Mouse (Mus musculus) forebrain, embryonic 11.5 days (tissue): ENCODE data around the gene Igsf9b. TPM values are rescaled to one million over a fixed set of nuclear protein-coding genes. Genes with fewer than 3 reads are reported as not detected.

Source experiments
- ATAC-seq: fragments of 200-750 bp; cut with Nextera tagmentation; replicated peaks from 2 replicates; pipeline ENCODE4 v1.8.0; 2017; ENCODE audit warnings: moderate TSS enrichment; ENCODE audit not compliant: low FRiP score
- DNase-seq: peaks from one replicate; pipeline ENCODE4 v3.0.0-alpha.2; 2017; ENCODE audit warnings: low spot score
- H3K27ac ChIP-seq: fragments of 300-500 bp; sonication (generic); 2 replicates; pipeline ENCODE4 v1.5.1; 2014; ENCODE audit warnings: low read depth, low read length
- H3K27me3 ChIP-seq: fragments of 300-500 bp; sonication (generic); 2 replicates; pipeline ENCODE4 v1.6.1; 2014; ENCODE audit warnings: mild to moderate bottlenecking, low read length, mixed read lengths; ENCODE audit not compliant: control insufficient read depth, insufficient read depth
- H3K36me3 ChIP-seq: fragments of 300-500 bp; sonication (generic); 2 replicates; pipeline ENCODE4 v1.6.1; 2014; ENCODE audit warnings: mild to moderate bottlenecking, low read length, moderate library complexity, mixed read lengths; ENCODE audit not compliant: control insufficient read depth, insufficient read depth
- H3K4me1 ChIP-seq: fragments of 300-500 bp; sonication (generic); replicated peaks from 2 replicates; pipeline ENCODE4 v1.6.1; 2014; ENCODE audit warnings: low read length, mixed read lengths; ENCODE audit not compliant: control insufficient read depth, insufficient read depth
- H3K4me2 ChIP-seq: fragments of 300-500 bp; sonication (generic); 2 replicates; pipeline ENCODE4 v1.6.1; 2014; ENCODE audit warnings: low read depth, mild to moderate bottlenecking, low read length, moderate library complexity, mixed read lengths; ENCODE audit not compliant: severe bottlenecking
- H3K4me3 ChIP-seq: fragments of 300-500 bp; sonication (generic); 2 replicates; pipeline ENCODE4 v1.5.1; 2014; ENCODE audit warnings: low read depth, low read length
- H3K9ac ChIP-seq: fragments of 300-500 bp; sonication (generic); 2 replicates; pipeline ENCODE4 v1.6.1; 2014; ENCODE audit warnings: low read length
- H3K9me3 ChIP-seq: fragments of 300-500 bp; sonication (generic); 2 replicates; pipeline ENCODE4 v1.6.1; 2016; ENCODE audit warnings: low read length, mixed read lengths; ENCODE audit not compliant: control insufficient read depth
- WGBS: fragments of 180-500 bp; shearing (Covaris S2); extraction: QIAGEN DNeasy Blood & Tissue Kit; methylation state at CpG from one replicate; pipeline ENCODE4 v1.1.7; 2014; 5-methylcytosine and 5-hydroxymethylcytosine counted together
- polyA plus RNA-seq: library from polyadenylated mRNA; unstranded; fragments of >200 nt; fragmentation: Nextera tagmentation; extraction: Ambion mirVana; gene quantifications from 2 replicates; pipeline ENCODE4 v1.2.1, GENCODE M21; 2014

Igsf9b gene
- polyA plus RNA-seq, 1 experiment from 2014 or later, result 8.4 TPM

DNA sequence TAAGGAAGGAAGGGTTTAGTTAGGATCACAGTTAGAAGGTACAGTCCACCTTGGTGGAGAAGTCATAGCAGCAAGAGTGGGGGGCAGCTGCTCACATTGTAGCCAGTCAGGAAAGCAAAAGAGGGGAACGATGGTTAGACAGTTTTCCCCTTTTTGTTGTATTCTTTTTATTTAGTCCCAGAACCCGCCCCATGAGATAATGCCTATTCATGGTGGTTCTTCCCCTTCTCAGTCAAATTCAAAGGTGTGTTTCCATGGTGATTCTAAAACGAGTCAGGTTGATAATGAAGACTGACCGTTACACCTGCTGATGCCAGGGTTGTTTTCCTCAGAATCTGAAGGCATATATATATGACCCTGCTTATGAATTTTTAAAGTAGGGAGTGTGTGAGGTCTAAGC is 29.7 kb upstream of the Igsf9b start:
- Histone ChIP-seq H3K36me3 (no peaks in the 10 kb centered on the region), H3K27me3 (no peaks in the 10 kb centered on the region)

GRCm38 (mm10) chr9:27269904-27270303 is 29.1 kb upstream of the Igsf9b start:
- no peaks in the 10 kb centered on the region for H3K9me3 ChIP-seq
- H3K4me1 ChIP-seq, result no peaks in the 10 kb centered on the region
- H3K4me3 ChIP-seq, result no peak overlapping the region
- no peaks in the 10 kb centered on the region for H3K27me3 ChIP-seq
- 98% methylated on average over 2 of the region's 2 CpGs for WGBS
- H3K4me2 ChIP-seq, result no peak overlapping the region
- no peak for DNase-seq
- ATAC-seq, result no peak
- no peak overlapping the region for H3K27ac ChIP-seq
- H3K36me3 ChIP-seq, result no peaks in the 10 kb centered on the region
- H3K9ac ChIP-seq, result no peak overlapping the region

More for the DNA sequence above, 29.7 kb upstream of the Igsf9b start:
- H3K9ac ChIP-seq, result no peak overlapping the region
- no peak overlapping the region for H3K4me3 ChIP-seq
- H3K4me2 ChIP-seq, result no peak overlapping the region
- WGBS, result 48% methylated on average over 4 of the region's 4 CpGs
- no peak for ATAC-seq
- DNase-seq, result no peak
- no peaks in the 10 kb centered on the region for H3K4me1 ChIP-seq
- no peaks in the 10 kb centered on the region for H3K9me3 ChIP-seq
- no peak overlapping the region for H3K27ac ChIP-seq

DNA sequence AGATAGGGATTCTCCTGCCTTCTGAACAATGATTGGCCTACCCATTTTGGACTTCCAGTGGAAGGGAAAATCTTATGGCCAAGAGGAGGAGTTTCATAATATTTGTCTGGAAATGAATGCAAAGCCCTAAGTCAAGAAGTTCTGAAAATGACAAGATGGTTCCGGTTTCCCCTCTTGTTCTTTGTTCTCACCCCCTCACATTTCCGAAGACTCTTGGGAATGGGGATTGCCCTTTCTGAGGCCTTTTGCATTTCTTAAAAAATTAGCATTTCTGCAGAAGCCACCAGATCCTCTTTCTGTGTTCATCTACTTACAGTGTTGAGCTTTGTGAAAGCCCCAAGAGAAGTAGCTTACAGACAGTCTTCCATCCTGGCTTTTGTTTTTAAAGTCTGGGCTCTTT is 27.1 kb upstream of the Igsf9b start:
- H3K36me3 ChIP-seq, result no peaks in the 10 kb centered on the region
- DNase-seq (no peak), ATAC-seq (no peak)
- H3K27ac ChIP-seq, result no peak overlapping the region
- 77% methylated on average over 2 of the region's 2 CpGs for WGBS
- H3K9me3 ChIP-seq, result no peaks in the 10 kb centered on the region
- no peak overlapping the region for H3K9ac ChIP-seq
- no peaks in the 10 kb centered on the region for H3K27me3 ChIP-seq
- H3K4me2 ChIP-seq, result no peak overlapping the region
- H3K4me1 ChIP-seq, result no peaks in the 10 kb centered on the region
- no peak overlapping the region for H3K4me3 ChIP-seq

- ATAC-seq (no peak), DNase-seq (no peak)
- Histone ChIP-seq H3K4me2 (no peak overlapping the region), H3K36me3 (no peaks in the 10 kb centered on the region), H3K4me3 (no peak overlapping the region), H3K27ac (no peak overlapping the region), H3K27me3 (no peaks in the 10 kb centered on the region), H3K9me3 (no peaks in the 10 kb centered on the region), H3K4me1 (no peaks in the 10 kb centered on the region), H3K9ac (no peak overlapping the region)
- 100% methylated on average over 1 of the region's 1 CpGs for WGBS
Observed at GRCm38 (mm10) chr9:27272858-27273257, 26.1 kb upstream of the Igsf9b start.

GRCm38 (mm10) chr9:27276282-27276839 is 22.6 kb upstream of the Igsf9b start:
- 0 out of 2 replicates have a peak, but pooled peaks cover 3% of the 10 kb centered on the region for H3K4me1 ChIP-seq

GRCm38 (mm10) chr9:27277401-27278087 is 21.5 kb upstream of the Igsf9b start:
- WGBS, result 76% methylated on average over 5 of the region's 5 CpGs
- DNase-seq, result no peak

More at GRCm38 (mm10) chr9:27276282-27276839, 22.6 kb upstream of the Igsf9b start:
- no peak for DNase-seq
- no peak for ATAC-seq
- Histone ChIP-seq H3K4me2 (no peak overlapping the region), H3K27me3 (no peaks in the 10 kb centered on the region), H3K9me3 (no peaks in the 10 kb centered on the region), H3K27ac (no peak overlapping the region), H3K4me3 (no peak overlapping the region), H3K36me3 (no peaks in the 10 kb centered on the region), H3K9ac (no peak overlapping the region)
- WGBS, result 80% methylated on average over 8 of the region's 8 CpGs

GRCm38 (mm10) chr9:27279041-27279440 is 20.0 kb upstream of the Igsf9b start:
- WGBS, result 65% methylated on average over 1 of the region's 1 CpGs
- Histone ChIP-seq H3K4me1 (0 out of 2 replicates have a peak, but pooled peaks cover 3% of the 10 kb centered on the region), H3K4me2 (no peak overlapping the region), H3K9ac (no peak overlapping the region), H3K9me3 (no peaks in the 10 kb centered on the region), H3K27ac (no peak overlapping the region), H3K4me3 (no peak overlapping the region), H3K36me3 (no peaks in the 10 kb centered on the region), H3K27me3 (no peaks in the 10 kb centered on the region)
- ATAC-seq (no peak), DNase-seq (no peak)

More at GRCm38 (mm10) chr9:27277401-27278087, 21.5 kb upstream of the Igsf9b start:
- Histone ChIP-seq H3K27ac (no peak overlapping the region), H3K36me3 (no peaks in the 10 kb centered on the region), H3K4me2 (no peak overlapping the region), H3K27me3 (no peaks in the 10 kb centered on the region), H3K9me3 (no peaks in the 10 kb centered on the region), H3K9ac (no peak overlapping the region), H3K4me1 (0 out of 2 replicates have a peak, but pooled peaks cover 3% of the 10 kb centered on the region), H3K4me3 (no peak overlapping the region)
- ATAC-seq, result no peak

DNA sequence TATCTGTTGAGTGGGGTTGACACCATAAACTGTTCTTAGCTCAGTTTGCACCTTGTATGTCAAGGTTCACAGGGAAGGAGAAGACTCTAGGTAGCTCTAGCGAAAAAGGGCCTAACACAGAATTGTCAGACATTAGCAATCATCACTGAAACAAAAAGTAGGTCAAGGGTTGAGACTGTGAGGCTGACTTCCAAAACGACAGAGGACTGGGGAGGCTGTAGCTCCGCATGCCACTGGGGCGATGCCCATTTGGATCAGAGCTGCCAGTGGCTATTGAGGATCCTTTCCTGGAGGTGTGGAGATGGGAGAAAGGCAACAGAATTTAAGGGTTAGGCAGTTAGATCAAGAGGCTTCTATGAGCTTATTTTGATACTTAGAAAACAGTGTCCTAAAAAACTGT is 18.0 kb upstream of the Igsf9b start:
- 78% methylated on average over 4 of the region's 4 CpGs for WGBS
- no peak for DNase-seq
- H3K4me2 ChIP-seq, result no peak overlapping the region

More for the DNA sequence above, 18.0 kb upstream of the Igsf9b start:
- Histone ChIP-seq H3K27me3 (no peaks in the 10 kb centered on the region), H3K36me3 (no peaks in the 10 kb centered on the region), H3K9me3 (no peaks in the 10 kb centered on the region), H3K4me1 (0 out of 2 replicates have a peak, but pooled peaks cover 3% of the 10 kb centered on the region), H3K9ac (no peak overlapping the region), H3K4me3 (no peak overlapping the region), H3K27ac (no peak overlapping the region)
- no peak for ATAC-seq
